22 mouse cellular contexts compared by ENCODE assay signal in the genomic region with DNA sequence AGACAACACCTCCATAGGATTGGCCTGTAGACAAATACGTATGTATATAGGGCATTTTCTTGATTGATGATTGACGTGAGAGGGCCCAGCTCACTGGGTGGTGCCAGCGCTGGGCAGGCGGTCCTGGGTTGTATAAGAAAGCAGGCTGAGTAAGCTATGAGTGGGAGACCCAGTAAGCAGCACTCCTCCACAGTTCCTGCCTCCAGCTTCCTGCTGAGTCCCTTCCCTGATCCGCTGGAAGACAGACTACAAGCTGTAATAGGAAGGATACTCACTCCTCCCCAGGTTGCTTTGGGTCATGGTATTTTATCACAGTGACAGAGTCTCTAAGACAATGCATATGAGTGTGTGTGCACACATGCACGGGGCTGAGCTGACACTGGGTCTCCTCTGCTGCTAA.
"Had no signal": no experiment of that assay in that cellular context is flagged by ENCODE, and none has a peak within 500 bp of the region (broad histone marks: within the 10 kb centered on the region; RNA-seq: fewer than 3 reads in every experiment).

No protein-coding gene starts in this region.

- ATAC-seq: forebrain, postnatal 0 days; hindbrain, postnatal 0 days; intestine, embryonic 16.5 days; liver, embryonic 12.5 days had no signal

- H3K4me3 ChIP-seq: heart, adult 2 months; heart, embryonic 13.5 days; heart, embryonic 15.5 days; hindbrain, embryonic 13.5 days; hindbrain, embryonic 15.5 days; kidney, embryonic 15.5 days; limb, embryonic 13.5 days; limb, embryonic 15.5 days; liver, embryonic 12.5 days had no signal

- H3K27ac ChIP-seq: heart, adult 2 months; heart, embryonic 13.5 days; heart, embryonic 15.5 days; hindbrain, embryonic 13.5 days; hindbrain, embryonic 15.5 days; hindbrain, postnatal 0 days; kidney, embryonic 15.5 days; limb, embryonic 13.5 days; limb, embryonic 15.5 days; liver, embryonic 12.5 days had no signal

- DNase-seq: forebrain, postnatal 0 days; gastrocnemius, postnatal 14 days; gastrocnemius, postnatal 36 days; heart, adult 2 months; heart, postnatal 14 days; heart, postnatal 36 days; kidney, adult 11 months; kidney, postnatal 14 days; kidney, postnatal 36 days; layer of hippocampus, adult 9-11 months; layer of hippocampus, postnatal 36 days; left cerebral cortex, postnatal 4 days had no signal
